Mouse (Mus musculus) kidney, adult 2 months (tissue): ENCODE data around the gene AC161166.1. TPM values are rescaled to one million over a fixed set of nuclear protein-coding genes. Genes with fewer than 3 reads are reported as not detected.
A peak's percentile ranks its signal among the peaks of the same experiment; 100 is the strongest.

Experiments
- DNase-seq: peaks from one replicate; pipeline ENCODE4 v3.0.0; 2021
- H3K27ac ChIP-seq: fragments of 200-500 bp; 2 replicates; pipeline ENCODE4 v1.5.1; 2012; ENCODE audit warnings: low read depth, low read length, control low read depth, inconsistent platforms; ENCODE audit not compliant: insufficient read depth
- H3K27me3 ChIP-seq: fragments of 200-500 bp; replicated peaks from 2 replicates; pipeline ENCODE4 v1.6.1; 2012; ENCODE audit warnings: mild to moderate bottlenecking, moderate library complexity, low read length, inconsistent platforms; ENCODE audit not compliant: control insufficient read depth, insufficient read depth
- H3K36me3 ChIP-seq: fragments of 200-500 bp; 2 replicates; pipeline ENCODE4 v1.6.1; 2012; ENCODE audit warnings: mild to moderate bottlenecking, moderate library complexity, low read length, inconsistent platforms; ENCODE audit not compliant: control insufficient read depth, insufficient read depth
- H3K4me1 ChIP-seq: fragments of 200-500 bp; 2 replicates; pipeline ENCODE4 v1.6.1; 2011; ENCODE audit warnings: low read length; ENCODE audit not compliant: control insufficient read depth, insufficient read depth
- H3K4me3 ChIP-seq: fragments of 200-500 bp; 2 replicates; pipeline ENCODE4 v1.5.1; 2011; ENCODE audit warnings: mild to moderate bottlenecking, low read depth, low read length, control low read depth; ENCODE audit not compliant: insufficient read depth
- CTCF ChIP-seq: fragments of 200-500 bp; conservative IDR thresholded peaks from 2 replicates; pipeline ENCODE4 v1.5.1; 2011; ENCODE audit warnings: low read depth, mild to moderate bottlenecking, control low read depth, low read length, moderate library complexity, mixed read lengths; ENCODE audit not compliant: insufficient read depth, insufficient read length
- POLR2A ChIP-seq: fragments of 200-500 bp; IDR thresholded peaks from one replicate; pipeline ENCODE4 v1.6.1; 2011; ENCODE audit warnings: low read depth, low read length, control low read depth
- WGBS: fragments of 180-500 bp; shearing (Covaris S2); methylation state at CpG from one replicate; pipeline ENCODE4 v1.1.7; 2018; 5-methylcytosine and 5-hydroxymethylcytosine counted together
- polyA plus RNA-seq: library from polyadenylated mRNA; depleted of rRNA; stranded (reverse); fragments of >200 nt; gene quantifications from 2 replicates; pipeline ENCODE4 v1.2.3, GENCODE M21; 2012

Gene AC161166.1
- polyA plus RNA-seq, 1 experiment, result not detected

DNA sequence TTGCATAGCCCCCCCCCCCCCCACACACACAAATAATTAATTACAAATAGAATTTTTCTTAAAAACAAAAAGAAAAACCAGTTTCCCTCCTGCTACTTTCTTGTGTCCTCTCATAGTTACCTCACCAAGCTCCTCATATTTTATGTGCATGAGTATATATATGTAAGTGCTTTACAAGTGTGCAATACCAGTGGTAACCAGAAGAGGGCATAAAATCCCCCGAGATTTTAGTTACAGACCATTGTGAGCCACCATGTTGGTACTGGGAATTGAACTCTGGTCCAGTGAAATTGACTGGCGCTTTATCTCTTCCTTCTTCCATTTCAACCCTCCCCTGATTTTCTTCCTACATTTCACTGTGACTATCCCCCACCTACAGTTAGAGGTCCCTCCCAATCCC lies 32.3 kb upstream of the AC161166.1 start:
- peaks cover 11% of the 10 kb centered on the region for H3K4me1 ChIP-seq
- no peaks in the 10 kb centered on the region for H3K27me3 ChIP-seq
- 93% methylated on average over 2 of the region's 2 CpGs for WGBS
- no peak overlapping the region for H3K27ac ChIP-seq
- no peak overlapping the region for H3K4me3 ChIP-seq
- no peaks in the 10 kb centered on the region for H3K36me3 ChIP-seq
- TF ChIP-seq CTCF, result no peak
- TF ChIP-seq POLR2A, result no peak
- no peak for DNase-seq

DNA sequence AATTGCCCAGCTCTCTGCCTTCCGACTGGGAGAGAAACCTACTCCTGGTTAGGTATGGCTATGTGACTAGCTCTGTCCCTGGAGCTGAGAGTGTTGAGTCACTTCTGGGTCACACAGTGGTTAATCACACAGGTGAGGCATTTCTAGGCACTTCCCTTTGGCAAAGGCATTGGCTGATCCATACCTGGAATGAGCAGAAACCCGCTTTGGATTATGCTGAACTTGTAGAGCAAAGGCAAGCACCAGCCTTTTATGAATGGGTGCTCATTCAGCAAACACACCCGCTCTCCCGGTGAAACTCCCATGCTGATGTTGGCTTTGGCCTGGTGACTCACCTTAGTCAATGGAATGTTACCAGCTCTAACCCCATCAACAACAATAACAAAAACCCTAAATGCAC lies 27.4 kb upstream of the AC161166.1 start:
- H3K4me3 ChIP-seq, result no peak overlapping the region

DNA sequence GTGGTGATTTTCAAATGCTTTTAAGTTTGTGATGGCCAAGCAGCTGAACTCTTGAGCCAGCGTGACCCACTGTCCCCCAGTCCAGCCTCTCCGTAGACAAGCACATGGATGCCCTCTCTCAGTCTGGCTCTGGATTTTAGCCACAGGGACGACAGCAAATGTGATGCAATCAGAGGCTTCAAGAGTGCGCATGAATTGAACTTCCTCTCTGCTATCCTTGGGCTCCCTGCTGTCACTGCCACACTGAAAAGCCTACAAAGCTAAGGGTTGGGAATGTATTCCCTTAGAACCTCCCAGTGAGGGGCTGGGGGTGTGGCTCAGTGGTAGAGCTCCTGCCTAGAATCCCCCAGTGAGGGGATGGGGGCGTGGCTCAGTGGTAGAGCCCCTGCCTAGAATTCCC lies 26.4 kb upstream of the AC161166.1 start:
- no peaks in the 10 kb centered on the region for H3K27me3 ChIP-seq
- WGBS, result 85% methylated on average over 5 of the region's 5 CpGs
- no peak overlapping the region for H3K4me3 ChIP-seq
- 0 out of 2 replicates have a peak, but pooled peaks cover 2% of the 10 kb centered on the region for H3K4me1 ChIP-seq
- H3K27ac ChIP-seq, result no peak overlapping the region
- DNase-seq, result no peak
- TF ChIP-seq CTCF (no peak), POLR2A (no peak)
- H3K36me3 ChIP-seq, result no peaks in the 10 kb centered on the region; the same call in 1 of the 2 replicates

More for the DNA sequence above, 27.4 kb upstream of the AC161166.1 start:
- H3K36me3 ChIP-seq, result no peaks in the 10 kb centered on the region
- no peak for TF ChIP-seq CTCF
- TF ChIP-seq POLR2A, result no peak
- no peak overlapping the region for H3K27ac ChIP-seq
- H3K4me1 ChIP-seq, result 0 out of 2 replicates have a peak, but pooled peaks cover 2% of the 10 kb centered on the region
- H3K27me3 ChIP-seq, result no peaks in the 10 kb centered on the region
- WGBS, result 78% methylated on average over 4 of the region's 4 CpGs
- no peak for DNase-seq

DNA sequence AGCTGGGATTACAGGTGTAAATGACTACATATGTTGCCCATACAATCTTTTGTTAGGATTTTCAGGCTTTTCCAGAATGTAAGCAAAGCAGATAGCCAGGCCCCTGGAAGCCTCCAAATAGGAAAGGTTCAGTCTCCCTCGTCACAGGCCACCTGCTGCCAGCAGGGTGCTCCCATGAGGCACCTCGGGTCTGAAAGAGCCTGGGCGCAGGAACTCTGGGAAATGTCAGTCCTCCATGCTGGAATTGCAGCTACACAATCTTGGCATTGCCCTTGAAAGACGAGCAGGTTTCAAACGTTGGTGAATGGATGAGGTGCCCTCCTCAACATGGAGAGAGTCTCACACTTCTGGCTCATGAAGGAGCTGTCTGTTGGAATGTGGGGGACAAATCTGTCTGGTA lies 25.9 kb upstream of the AC161166.1 start:
- WGBS, result 28% methylated on average over 5 of the region's 5 CpGs
- H3K27me3 ChIP-seq, result no peaks in the 10 kb centered on the region
- TF ChIP-seq POLR2A, result no peak
- peak; percentile 35 for TF ChIP-seq CTCF

DNA sequence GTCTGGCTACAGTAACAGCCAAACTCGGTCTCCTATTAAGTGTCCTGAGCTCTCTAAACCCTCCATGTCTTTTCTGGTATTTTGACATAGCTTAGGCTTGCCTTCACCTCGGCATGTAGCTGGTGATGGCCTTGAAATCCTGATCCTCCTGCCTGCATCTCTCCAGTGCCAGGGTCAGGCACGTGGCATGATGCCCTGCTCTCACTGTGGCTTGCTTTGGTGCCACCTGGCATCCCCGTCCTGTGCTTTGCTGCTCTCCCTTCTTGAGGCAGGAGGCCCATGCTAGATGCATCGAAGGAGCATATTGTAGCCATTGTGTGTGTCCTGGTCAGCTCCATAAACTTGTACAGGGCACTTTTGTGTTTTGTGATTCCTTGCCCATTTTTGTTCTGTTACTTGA lies 25.3 kb upstream of the AC161166.1 start:
- H3K4me1 ChIP-seq, result 0 out of 2 replicates have a peak, but pooled peaks cover 2% of the 10 kb centered on the region
- DNase-seq, result no peak
- no peak overlapping the region for H3K4me3 ChIP-seq
- WGBS, result 44% methylated on average over 5 of the region's 5 CpGs
- no peak overlapping the region for H3K27ac ChIP-seq
- no peaks in the 10 kb centered on the region; the same call in none of the 2 replicates for H3K36me3 ChIP-seq
- no peaks in the 10 kb centered on the region for H3K27me3 ChIP-seq
- TF ChIP-seq POLR2A (no peak), CTCF (no peak)

More for the DNA sequence above, 25.9 kb upstream of the AC161166.1 start:
- DNase-seq, result peak; percentile 62
- no peaks in the 10 kb centered on the region; the same call in none of the 2 replicates for H3K36me3 ChIP-seq
- 0 out of 2 replicates have a peak, but pooled peaks cover 2% of the 10 kb centered on the region for H3K4me1 ChIP-seq
- H3K4me3 ChIP-seq, result no peak overlapping the region
- H3K27ac ChIP-seq, result no peak overlapping the region

DNA sequence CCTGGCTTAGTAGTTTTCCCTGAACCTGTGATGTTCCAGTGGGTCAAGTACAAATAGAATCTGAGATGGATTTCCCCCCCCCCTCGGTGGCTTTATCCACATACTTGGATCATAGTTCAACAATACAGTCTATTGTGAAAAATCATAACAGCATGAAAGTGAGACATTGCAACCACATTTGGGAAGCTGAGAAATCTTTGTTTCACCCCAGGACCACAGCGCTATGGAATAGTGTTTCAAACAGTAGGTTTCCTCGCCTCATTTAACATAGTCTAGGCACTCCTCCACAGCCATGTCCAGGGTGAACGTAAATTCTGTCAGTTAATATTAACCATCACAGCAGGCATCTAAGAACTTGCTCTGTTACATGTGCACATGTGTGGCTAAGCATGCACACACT lies 24.8 kb upstream of the AC161166.1 start:
- Histone ChIP-seq H3K4me1 (0 out of 2 replicates have a peak, but pooled peaks cover 2% of the 10 kb centered on the region), H3K36me3 (no peaks in the 10 kb centered on the region; the same call in none of the 2 replicates), H3K27ac (no peak overlapping the region), H3K27me3 (no peaks in the 10 kb centered on the region), H3K4me3 (no peak overlapping the region)
- DNase-seq, result peak; percentile 32
- TF ChIP-seq POLR2A (no peak), CTCF (no peak)
- WGBS, result 36% methylated on average over 4 of the region's 4 CpGs

DNA sequence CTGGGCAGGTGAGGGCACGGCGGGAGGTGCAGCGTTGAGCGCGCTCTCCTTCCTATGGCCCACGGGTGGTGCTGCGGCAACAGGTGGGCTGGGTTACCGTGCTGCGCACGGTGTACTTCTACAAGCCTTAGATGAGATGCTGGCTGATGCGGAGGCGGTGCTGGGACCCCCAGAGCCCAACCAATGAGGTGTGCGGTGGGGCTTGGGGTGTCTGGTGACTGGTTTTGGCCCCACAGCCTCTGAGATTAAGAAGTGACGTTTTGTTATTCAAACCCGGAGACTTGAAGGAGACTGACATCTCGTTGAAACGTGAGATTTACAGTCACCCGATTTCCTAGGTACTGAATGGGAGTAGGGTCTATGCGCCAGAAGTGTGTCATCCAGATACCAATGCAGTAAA lies 22.0 kb upstream of the AC161166.1 start:
- Histone ChIP-seq H3K4me1 (peaks cover 7% of the 10 kb centered on the region), H3K36me3 (no peaks in the 10 kb centered on the region; the same call in none of the 2 replicates), H3K27me3 (no peaks in the 10 kb centered on the region), H3K4me3 (no peak overlapping the region), H3K27ac (no peak overlapping the region)
- TF ChIP-seq CTCF (no peak), POLR2A (no peak)
- whole genome bisulfite sequencing, result 73% methylated on average over 19 of the region's 19 CpGs
- DNase-seq, result no peak
